Mouse (Mus musculus) heart, embryonic 16.5 days (tissue): Measurements from ENCODE around the gene Gm9125. TPM values are rescaled to one million over a fixed set of nuclear protein-coding genes. Genes with fewer than 3 reads are reported as not detected.
"Not testable (repeated sequence)": the region's sequence is repeated elsewhere in the genome, so short reads cannot be mapped to it uniquely, and the experiment has no call there.

Experiments
- ATAC-seq: fragments of 200-750 bp; cut with Nextera tagmentation; replicated peaks from 2 replicates; pipeline ENCODE4 v1.8.0; 2017; ENCODE audit warnings: moderate number of reproducible peaks; ENCODE audit not compliant: insufficient read depth, low FRiP score; ENCODE audit errors: extremely low read depth
- H3K27ac ChIP-seq: fragments of 300-500 bp; sonication (generic); 2 replicates; pipeline ENCODE4 v1.5.1; 2014; ENCODE audit warnings: mild to moderate bottlenecking, low read length, control low read depth, moderate library complexity
- H3K27me3 ChIP-seq: fragments of 300-500 bp; sonication (generic); 2 replicates; pipeline ENCODE4 v1.6.1; 2014; ENCODE audit warnings: low read length, mixed read lengths; ENCODE audit not compliant: control insufficient read depth, insufficient read depth
- H3K36me3 ChIP-seq: fragments of 300-500 bp; sonication (generic); 2 replicates; pipeline ENCODE4 v1.6.1; 2014; ENCODE audit not compliant: control insufficient read depth, insufficient read depth
- H3K4me1 ChIP-seq: fragments of 300-500 bp; sonication (generic); 2 replicates; pipeline ENCODE4 v1.6.1; 2014; ENCODE audit warnings: low read length, mixed read lengths; ENCODE audit not compliant: control insufficient read depth, insufficient read depth
- H3K4me2 ChIP-seq: fragments of 300-500 bp; sonication (generic); 2 replicates; pipeline ENCODE4 v1.6.1; 2014; ENCODE audit warnings: low read depth, mild to moderate bottlenecking, control low read depth, low read length
- H3K4me3 ChIP-seq: fragments of 300-500 bp; sonication (generic); 2 replicates; pipeline ENCODE4 v1.5.1; 2014; ENCODE audit warnings: mild to moderate bottlenecking, control low read depth, low read length
- H3K9ac ChIP-seq: fragments of 300-500 bp; sonication (generic); 2 replicates; pipeline ENCODE4 v1.6.1; 2014; ENCODE audit warnings: low read length, control low read depth
- H3K9me3 ChIP-seq: fragments of 300-500 bp; sonication (generic); replicated peaks from 2 replicates; pipeline ENCODE4 v1.6.1; 2016; ENCODE audit warnings: low read length; ENCODE audit not compliant: control insufficient read depth
- WGBS: fragments of 180-500 bp; shearing (Covaris S2); extraction: QIAGEN DNeasy Blood & Tissue Kit; methylation state at CpG from one replicate; pipeline ENCODE4 v1.1.7; 2014; 5-methylcytosine and 5-hydroxymethylcytosine counted together
- polyA plus RNA-seq: library from polyadenylated mRNA; unstranded; fragments of >200 nt; fragmentation: Nextera tagmentation; extraction: Ambion mirVana; gene quantifications from 2 replicates; pipeline ENCODE4 v1.2.1, GENCODE M21; 2015

Gm9125 gene
- not detected in 2 replicates for polyA plus RNA-seq

- not testable (repeated sequence) for H3K27me3 ChIP-seq, H3K4me1 ChIP-seq, H3K4me2 ChIP-seq, ATAC-seq, H3K9me3 ChIP-seq, H3K36me3 ChIP-seq, H3K4me3 ChIP-seq, H3K27ac ChIP-seq, H3K9ac ChIP-seq
- WGBS: 81% methylated on average over 1 of the region's 3 CpGs
These were observed at the start of gene Gm9125 for GRCm38 (mm10) chr3:94054785-94055184. Gm9125 (minus strand) TSS chr3:94054885.

- not testable (repeated sequence) for H3K9me3 ChIP-seq, H3K4me3 ChIP-seq, H3K27ac ChIP-seq, H3K9ac ChIP-seq, ATAC-seq, H3K4me1 ChIP-seq, H3K27me3 ChIP-seq, H3K4me2 ChIP-seq, H3K36me3 ChIP-seq
- WGBS: no CpG with 5 or more reads among the region's 3 CpGs
These were observed 17.9 kb upstream of the Gm9125 start, which contains the start of gene Gm10697 for GRCm38 (mm10) chr3:94072544-94072943. Gm10697 (minus strand) TSS chr3:94072644.

GRCm38 (mm10) chr3:94049566-94050121 is 5.0 kb downstream of the Gm9125 start:
- not testable (repeated sequence) for H3K4me2 ChIP-seq, H3K9me3 ChIP-seq, H3K36me3 ChIP-seq, H3K27me3 ChIP-seq, H3K9ac ChIP-seq, H3K27ac ChIP-seq, H3K4me1 ChIP-seq, H3K4me3 ChIP-seq, ATAC-seq
- no CpG with 5 or more reads among the region's 5 CpGs for WGBS

GRCm38 (mm10) chr3:94038241-94038640 is 16.4 kb downstream of the Gm9125 start:
- not testable (repeated sequence) for H3K9me3 ChIP-seq, H3K9ac ChIP-seq, ATAC-seq, H3K27me3 ChIP-seq, H3K4me3 ChIP-seq, H3K4me2 ChIP-seq, H3K4me1 ChIP-seq, H3K36me3 ChIP-seq, H3K27ac ChIP-seq
- 72% methylated on average over 1 of the region's 1 CpGs for WGBS

GRCm38 (mm10) chr3:94034400-94034799 is 20.3 kb downstream of the Gm9125 start:
- not testable (repeated sequence) for H3K27me3 ChIP-seq, ATAC-seq, H3K36me3 ChIP-seq, H3K9ac ChIP-seq, H3K9me3 ChIP-seq, H3K4me3 ChIP-seq, H3K4me1 ChIP-seq, H3K27ac ChIP-seq, H3K4me2 ChIP-seq
- WGBS: 86% methylated on average over 15 of the region's 18 CpGs

Other genes starting within 250 kb of the Gm9125 start
- gene Tdpoz3, start 228.9 kb downstream of the Gm9125 start, polyA plus RNA-seq: not detected in 2 replicates
- not detected in 2 replicates for gene Gm9117, start 111.3 kb downstream of the Gm9125 start, polyA plus RNA-seq
- not detected in 2 replicates for gene Tdpoz5, start 93.6 kb downstream of the Gm9125 start, polyA plus RNA-seq
- not detected in 2 replicates for gene Gm10697, start 17.8 kb upstream of the Gm9125 start, polyA plus RNA-seq
- gene Gm10696, start 123.3 kb upstream of the Gm9125 start, polyA plus RNA-seq: not detected in 2 replicates
- not detected in 2 replicates for gene Gm5286, start 141.8 kb upstream of the Gm9125 start, polyA plus RNA-seq
- not detected in 2 replicates for gene Gm4778, start 209.2 kb upstream of the Gm9125 start, polyA plus RNA-seq